ENCODE assay signal across 2 mouse cellular contexts in genomic region chr11:115762176-115762575, GRCm38 (mm10). TPM values are rescaled to one million over a fixed set of nuclear protein-coding genes. Genes with fewer than 3 reads are reported as not detected.
A peak's percentile ranks its signal among the peaks of the same experiment; 100 is the strongest.
DNase-seq lines count a peak whose midpoint lies in the region; TF ChIP-seq lines count a peak whose summit lies in the region.
"Not testable (repeated sequence)": the region's sequence is repeated elsewhere in the genome, so short reads cannot be mapped to it uniquely, and the experiment has no call there.

No protein-coding gene starts in this region.

- not testable (repeated sequence) for H3K4me3 ChIP-seq in ES-E14 (ENCODE audit: insufficient read depth in 1 of 2, low read depth in 1 of 2, low read length in 2 of 2, poor library complexity in 1 of 2, severe bottlenecking in 1 of 2); MEL (ENCODE audit: control insufficient read depth in 1 of 2, insufficient read depth in 1 of 2, low read depth in 2 of 2, low read length in 2 of 2)

- TF ChIP-seq CTCF in MEL (IDR thresholded peaks at IDR 0.05 in 2 of 3, conservative IDR thresholded peaks at IDR 0.05 in 1 of 3; ENCODE audit: control insufficient read depth in 1 of 3, insufficient read depth in 1 of 3, low read depth in 2 of 3, low read length in 3 of 3, poor library complexity in 1 of 3, severe bottlenecking in 1 of 3): not testable (repeated sequence)

- H3K27ac ChIP-seq in ES-E14 (ENCODE audit: insufficient read depth, low read depth, low read length, poor library complexity, severe bottlenecking); MEL (ENCODE audit: control insufficient read depth, low read depth, low read length): not testable (repeated sequence)

- not testable (repeated sequence) for H3K27me3 ChIP-seq in MEL (ENCODE audit: control insufficient read depth in 1 of 2, insufficient read depth in 2 of 2, low read length in 2 of 2)

- H3K9ac ChIP-seq in ES-E14 (ENCODE audit: insufficient read depth, low read depth, low read length, poor library complexity, severe bottlenecking); MEL (ENCODE audit: control insufficient read depth, low read depth, low read length, poor library complexity, severe bottlenecking): not testable (repeated sequence)

- not testable (repeated sequence) for TF ChIP-seq POLR2A in MEL (IDR thresholded peaks at IDR 0.05; ENCODE audit: control insufficient read depth in 1 of 2, insufficient read depth in 1 of 2, low read depth in 1 of 2, low read length in 2 of 2, poor library complexity in 1 of 2)

- not testable (repeated sequence) for H3K79me2 ChIP-seq in MEL (ENCODE audit: control insufficient read depth, insufficient read depth, low read length, poor library complexity)

- not testable (repeated sequence) for H3K9me3 ChIP-seq in ES-E14 (ENCODE audit: control insufficient read depth, insufficient read depth, low read depth, low read length); MEL (replicated peaks; ENCODE audit: insufficient read depth, low read length)

- not testable (repeated sequence) for DNase-seq in ES-E14 (ENCODE audit: low read depth, low spot score); MEL (ENCODE audit: low read depth, low spot score)

- TF ChIP-seq RAD21 in MEL (IDR thresholded peaks at IDR 0.05; ENCODE audit: low read depth, low read length): not testable (repeated sequence)

- H3K4me1 ChIP-seq in ES-E14 (ENCODE audit: control insufficient read depth in 2 of 2, insufficient read depth in 2 of 2, low read length in 2 of 2, poor library complexity in 1 of 2): not testable (repeated sequence)
- peaks cover 5 to 10% of the 10 kb centered on the region in 2 experiments for H3K4me1 ChIP-seq in MEL (ENCODE audit: control insufficient read depth in 1 of 2, insufficient read depth in 2 of 2, low read length in 2 of 2)

- not testable (repeated sequence) for TF ChIP-seq EP300 in MEL (IDR thresholded peaks at IDR 0.05; ENCODE audit: low read depth in 1 of 2, low read length in 2 of 2)

- in situ Hi-C loops in ES-E14 (cut with MboI; ENCODE audit: low sequenced_read_pairs in 2 of 2, unreplicated experiment in 2 of 2): not testable (repeated sequence)

- H3K36me3 ChIP-seq in ES-E14 (ENCODE audit: control insufficient read depth, insufficient read depth, low read length, poor library complexity, severe bottlenecking); MEL (ENCODE audit: control insufficient read depth in 1 of 2, insufficient read depth in 2 of 2, low read length in 2 of 2): not testable (repeated sequence)

TF ChIP-seq in ES-E14, 5 proteins besides CTCF, POLR2A, EP300 and RAD21:
- peak; percentile 69; the same call in 1 of the 2 replicates for TF ChIP-seq ZNF384 (IDR thresholded peaks at IDR 0.05; ENCODE audit: low read depth, low read length)

TF ChIP-seq in MEL, 35 proteins besides CTCF, POLR2A, EP300 and RAD21:
- peak; percentile 51; the same call in 1 of the 2 replicates for TF ChIP-seq ZNF384 (IDR thresholded peaks at IDR 0.05; ENCODE audit: low read depth, low read length)

RNA-seq across cellular contexts. Expression of gene Tmem94, which starts 3.1 kb away (rescaled TPM):
- total RNA-seq in ES-E14 (2012; rRNA removed) (17.7 and 32.1 TPM in 2 replicates), MEL (2012; rRNA removed) (23.2 and 26.2 TPM in 2 replicates)
- polyA plus RNA-seq in MEL (2012; ENCODE audit: insufficient read depth in 1 of 2, insufficient read length in 2 of 2, low read depth in 1 of 2, low replicate concordance in 2 of 2, missing spikeins in 1 of 2): 10 to 100 TPM; 38.9 to 64.4 TPM

RNA-seq across cellular contexts. Expression of gene Caskin2, which starts 51.3 kb away (rescaled TPM):
- total RNA-seq in ES-E14 (2012; rRNA removed) (9.6 and 10.5 TPM in 2 replicates), MEL (2012; rRNA removed) (6.5 and 6.8 TPM in 2 replicates)
- polyA plus RNA-seq in MEL (2012; ENCODE audit: insufficient read depth in 1 of 2, insufficient read length in 2 of 2, low read depth in 1 of 2, low replicate concordance in 2 of 2, missing spikeins in 1 of 2): 10 to 100 TPM in 1 of 2 experiments, not detected in 1; 10.9 TPM

RNA-seq across cellular contexts. Expression of gene Tsen54, which starts 52.3 kb away (rescaled TPM):
- total RNA-seq in ES-E14 (2012; rRNA removed) (63.6 and 64.4 TPM in 2 replicates), MEL (2012; rRNA removed) (55.5 and 72.0 TPM in 2 replicates)
- 10 to 100 TPM in 1 of 2 experiments, not detected in 1; 55.8 TPM for polyA plus RNA-seq in MEL (2012; ENCODE audit: insufficient read depth in 1 of 2, insufficient read length in 2 of 2, low read depth in 1 of 2, low replicate concordance in 2 of 2, missing spikeins in 1 of 2)

RNA-seq across cellular contexts. Expression of gene Grb2, which starts 53.8 kb away (rescaled TPM):
- total RNA-seq in ES-E14 (2012; rRNA removed) (16.3 and 24.4 TPM in 2 replicates), MEL (2012; rRNA removed) (75.3 and 93.2 TPM in 2 replicates)
- polyA plus RNA-seq in MEL (2012; ENCODE audit: insufficient read depth in 1 of 2, insufficient read length in 2 of 2, low read depth in 1 of 2, low replicate concordance in 2 of 2, missing spikeins in 1 of 2): 100 to 1,000 TPM in 1 of 2 experiments, not detected in 1; 261 TPM
